Mouse (Mus musculus) embryo, embryonic 11 days (tissue): Measurements from ENCODE around the gene Fabp3.

Experiments
- DNase-seq: peaks from one replicate; pipeline ENCODE4 v3.0.0-alpha.2; 2015

The Fabp3 gene

GRCm38 (mm10) chr4:130335867-130336266 is 27.5 kb downstream of the Fabp3 start:
- DNase-seq = no peak

- peak; percentile 71 for DNase-seq
Measured at GRCm38 (mm10) chr4:130341691-130342090, 33.3 kb downstream of the Fabp3 start.

- no peak for DNase-seq
Measured at GRCm38 (mm10) chr4:130349666-130350065, 41.3 kb downstream of the Fabp3 start.

- no peak for DNase-seq
Measured at GRCm38 (mm10) chr4:130350690-130351422, 42.5 kb downstream of the Fabp3 start.

- no peak for DNase-seq
Measured at GRCm38 (mm10) chr4:130352588-130352987, 44.2 kb downstream of the Fabp3 start.

- DNase-seq = no peak
Measured at GRCm38 (mm10) chr4:130357946-130358345, 49.6 kb downstream of the Fabp3 start.

GRCm38 (mm10) chr4:130359486-130360237 is 51.3 kb downstream of the Fabp3 start, which contains the start of the genes Zcchc17 and Snrnp40:
TSS of gene Zcchc17 (minus strand) at chr4:130359943.
TSS of gene Snrnp40 (plus strand) at chr4:130360132.
- DNase-seq = peak; percentile 100

GRCm38 (mm10) chr4:130360238-130360590 is 51.8 kb downstream of the Fabp3 start:
- DNase-seq = no peak
